Mouse (Mus musculus): ENCODE measurements around the gene Taf8. TPM values are rescaled to one million over a fixed set of nuclear protein-coding genes. Genes with fewer than 3 reads are reported as not detected.

Taf8 gene
- total RNA-seq, 2 experiments from 2014 or later: 36.5 to 67.9 TPM

- no peak for ATAC-seq (replicated peaks; ENCODE audit: low FRiP score, poor library complexity, severe bottlenecking)
Observed at GRCm38 (mm10) chr17:47492731-47493130, 9.4 kb downstream of the Taf8 start.

DNA sequence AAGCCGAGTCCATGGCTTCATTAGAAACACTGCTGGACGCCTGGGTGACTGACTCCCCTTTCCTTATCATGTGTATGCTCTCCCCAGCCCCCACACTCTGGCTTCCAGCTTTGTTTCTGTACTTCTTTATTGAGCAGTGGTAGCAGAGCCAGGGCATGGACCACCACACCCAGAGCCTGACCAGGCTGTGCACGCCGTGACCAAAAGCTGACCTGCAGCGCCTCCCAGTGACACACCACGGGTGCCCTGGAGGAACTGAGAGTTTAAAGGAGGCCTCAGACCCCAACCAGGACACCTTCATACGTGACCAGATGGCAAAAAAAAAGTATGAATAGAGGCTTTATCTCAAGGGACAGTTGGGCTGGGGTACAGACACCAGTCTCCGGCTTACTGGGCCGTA is 11.3 kb downstream of the Taf8 start:
- no peak for ATAC-seq (replicated peaks; ENCODE audit: low FRiP score, poor library complexity, severe bottlenecking)

GRCm38 (mm10) chr17:47485791-47486190 is 16.3 kb downstream of the Taf8 start:
- ATAC-seq (replicated peaks; ENCODE audit: low FRiP score, poor library complexity, severe bottlenecking): no peak

GRCm38 (mm10) chr17:47484993-47485392 is 17.1 kb downstream of the Taf8 start:
- no peak for ATAC-seq (replicated peaks; ENCODE audit: low FRiP score, poor library complexity, severe bottlenecking)

- no peak for ATAC-seq (replicated peaks; ENCODE audit: low FRiP score, poor library complexity, severe bottlenecking)
Observed at GRCm38 (mm10) chr17:47484241-47484921, 17.7 kb downstream of the Taf8 start.

DNA sequence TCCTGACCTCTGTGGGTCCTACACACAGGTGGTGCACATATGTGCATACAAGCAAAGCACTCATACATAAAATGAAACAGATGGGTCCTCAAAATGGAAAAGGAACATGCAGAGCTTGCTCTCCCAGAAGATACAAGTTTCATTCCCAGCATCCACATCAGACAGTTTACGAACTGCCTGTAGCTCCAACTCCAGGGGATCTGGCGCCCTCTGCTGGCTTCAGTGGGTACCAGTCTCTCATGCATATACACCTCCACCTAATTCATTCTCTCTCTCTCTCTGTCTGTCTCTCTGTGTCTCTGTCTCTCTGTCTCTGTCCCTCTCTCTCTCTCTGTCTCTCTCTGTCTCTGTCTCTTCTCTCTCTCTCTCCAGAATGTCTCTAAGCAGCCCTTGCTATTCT is 19.7 kb downstream of the Taf8 start:
- peak; percentile 62 for ATAC-seq (replicated peaks; ENCODE audit: low FRiP score, poor library complexity, severe bottlenecking)

DNA sequence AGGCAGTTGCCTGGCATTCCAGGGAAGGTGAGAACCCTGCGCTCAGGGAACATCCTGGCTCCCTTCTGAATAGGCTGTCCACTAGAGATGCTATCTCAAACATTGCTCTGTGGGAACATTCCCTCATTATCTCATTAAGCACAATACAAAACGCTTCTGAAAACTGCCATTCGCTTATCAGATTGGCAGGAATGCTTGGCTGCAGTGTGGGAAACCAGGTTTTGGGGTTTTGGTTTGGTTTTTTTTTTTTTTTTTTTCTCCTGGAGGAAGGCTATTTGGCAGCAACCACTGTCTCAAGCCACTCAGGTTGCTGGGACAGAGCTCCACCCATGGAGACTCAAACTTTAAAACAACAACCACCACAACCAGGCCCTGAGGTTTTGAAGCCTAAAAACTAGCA is 22.2 kb downstream of the Taf8 start:
- ATAC-seq (replicated peaks; ENCODE audit: low FRiP score, poor library complexity, severe bottlenecking): no peak

DNA sequence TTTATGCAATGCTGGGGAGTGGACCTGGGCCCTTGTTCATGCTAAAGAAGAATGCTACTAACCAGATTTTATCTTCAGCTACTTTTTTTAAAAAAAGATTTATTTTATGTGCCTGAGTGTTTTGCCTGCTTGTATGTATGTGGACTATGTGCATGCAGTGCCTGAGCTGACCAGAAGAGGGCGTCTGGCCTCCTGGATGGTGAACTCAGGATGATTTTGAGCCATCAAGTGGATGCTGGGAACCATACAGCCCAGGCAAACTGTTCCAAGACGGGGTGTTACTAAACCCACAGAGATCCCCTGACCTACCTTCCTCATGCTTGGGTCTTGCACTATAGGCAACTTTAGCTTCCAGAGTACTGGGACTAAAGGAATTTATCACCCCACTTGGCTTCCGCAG is 26.4 kb downstream of the Taf8 start:
- ATAC-seq (replicated peaks; ENCODE audit: low FRiP score, poor library complexity, severe bottlenecking): peak; percentile 68

- no peak for ATAC-seq (replicated peaks; ENCODE audit: low FRiP score, poor library complexity, severe bottlenecking)
Observed at GRCm38 (mm10) chr17:47475181-47475580, 26.9 kb downstream of the Taf8 start.

GRCm38 (mm10) chr17:47474250-47474649 is 27.8 kb downstream of the Taf8 start:
- no peak for ATAC-seq (replicated peaks; ENCODE audit: low FRiP score, poor library complexity, severe bottlenecking)

DNA sequence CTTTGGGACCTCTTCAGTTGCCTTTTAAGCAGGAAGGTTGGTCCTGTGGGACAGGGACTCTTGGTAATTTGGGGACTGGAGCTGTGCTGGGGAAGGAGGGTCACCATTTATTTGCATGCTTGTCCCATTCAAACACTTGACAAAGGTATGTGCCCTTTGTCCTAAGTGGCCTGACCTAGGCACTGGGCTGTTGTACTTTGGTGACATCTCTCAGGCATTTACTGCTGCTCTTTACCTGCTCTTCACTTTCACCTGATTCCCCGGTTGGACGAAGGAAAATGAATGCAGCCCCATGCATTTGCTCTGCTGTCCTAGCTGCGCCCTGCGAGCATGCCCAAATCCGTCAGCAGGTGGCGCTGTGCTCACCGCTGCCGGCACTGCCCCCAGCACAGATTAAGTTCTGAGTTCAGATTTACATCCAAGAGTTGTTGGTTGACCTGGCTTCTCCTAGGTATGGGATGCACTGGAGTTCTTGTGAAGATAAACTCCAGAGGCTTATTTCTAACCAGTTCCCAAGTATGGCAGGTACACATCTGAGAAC is 28.6 kb downstream of the Taf8 start:
- peak; percentile 72 for ATAC-seq (replicated peaks; ENCODE audit: low FRiP score, poor library complexity, severe bottlenecking)

DNA sequence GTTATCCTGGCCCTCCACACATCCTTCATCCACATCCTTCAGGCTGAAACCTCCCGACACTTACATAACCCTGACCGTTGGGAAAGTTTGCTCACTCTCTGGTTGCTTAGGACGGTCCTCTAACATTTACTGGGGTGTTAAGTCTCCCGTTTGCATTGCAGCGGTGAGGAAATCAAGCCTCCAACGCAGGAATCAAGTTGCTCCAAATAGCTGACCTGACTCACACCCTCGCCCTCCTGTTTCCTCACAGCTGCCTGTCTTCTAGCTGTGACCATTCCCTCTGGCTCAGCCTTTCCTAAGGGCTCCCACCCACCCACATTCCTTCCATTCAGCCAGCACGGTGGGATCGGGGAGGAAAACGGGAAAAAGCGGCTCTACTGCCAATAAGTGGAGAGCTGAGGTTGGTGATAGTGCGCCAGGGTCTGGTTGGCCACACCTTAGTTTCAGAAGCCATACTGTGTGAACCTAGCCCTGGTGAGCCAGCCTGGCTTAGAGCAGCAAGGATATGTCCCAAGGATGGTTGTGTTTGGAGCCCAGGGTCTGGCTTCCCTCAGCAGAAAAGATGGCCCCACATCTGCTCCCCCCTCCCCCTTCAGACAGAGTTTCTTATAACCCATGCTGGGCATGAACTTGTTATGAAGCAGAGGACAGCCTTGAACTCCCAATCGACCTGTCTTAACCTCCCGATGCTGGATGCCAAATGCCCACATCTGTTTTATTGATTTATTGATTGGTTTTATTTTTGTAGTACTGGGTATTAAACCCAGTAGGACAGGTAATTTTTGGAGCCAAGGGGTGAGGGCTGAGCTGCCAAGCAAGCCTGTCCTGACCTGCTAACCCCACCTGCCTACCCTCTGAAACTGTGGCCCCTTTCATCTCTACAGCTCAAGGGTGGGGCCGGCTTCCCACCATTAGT is 29.4 kb downstream of the Taf8 start:
- ATAC-seq (replicated peaks; ENCODE audit: low FRiP score, poor library complexity, severe bottlenecking): no peak

DNA sequence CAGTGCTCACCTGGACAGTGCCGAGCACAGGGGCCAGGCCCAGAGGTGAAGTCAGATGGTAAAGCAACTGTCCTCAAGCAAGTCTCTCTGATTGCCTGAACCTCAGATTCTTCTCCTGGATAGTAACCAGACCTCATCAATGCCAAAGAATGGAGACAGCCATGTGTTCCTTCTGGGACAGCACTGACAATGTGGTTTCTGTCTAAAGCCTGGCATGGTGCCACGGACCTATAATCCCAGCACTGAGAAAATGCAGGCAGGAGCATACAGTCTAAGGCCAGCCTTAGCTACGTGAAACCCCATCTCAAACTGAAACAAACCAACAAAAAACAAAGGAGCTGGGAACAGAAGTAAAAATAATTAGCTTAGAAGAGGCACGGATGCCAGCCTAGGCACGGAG is 31.4 kb downstream of the Taf8 start:
- ATAC-seq (replicated peaks; ENCODE audit: low FRiP score, poor library complexity, severe bottlenecking): no peak

DNA sequence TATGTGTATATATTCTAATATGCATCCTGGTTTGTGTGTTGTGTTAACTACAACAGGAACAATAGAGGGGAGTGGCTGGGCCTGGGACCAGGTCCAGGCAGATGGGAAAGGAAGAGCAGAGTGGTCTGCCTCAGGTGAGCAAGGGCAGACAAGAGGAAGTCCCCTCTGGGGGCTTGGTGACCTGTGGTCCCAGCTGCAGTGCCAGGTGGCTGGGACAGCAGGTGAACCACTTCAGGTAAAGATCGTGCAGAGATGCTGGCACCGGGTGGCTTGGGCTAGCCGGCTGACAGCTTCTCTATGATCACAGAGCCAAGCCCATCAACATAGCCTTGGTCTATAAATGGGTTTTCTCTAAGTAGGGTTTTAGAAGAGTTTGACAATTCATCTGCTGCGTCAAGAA is 32.0 kb downstream of the Taf8 start:
- ATAC-seq (replicated peaks; ENCODE audit: low FRiP score, poor library complexity, severe bottlenecking): no peak

GRCm38 (mm10) chr17:47469642-47470041 is 32.5 kb downstream of the Taf8 start:
- no peak for ATAC-seq (replicated peaks; ENCODE audit: low FRiP score, poor library complexity, severe bottlenecking)

DNA sequence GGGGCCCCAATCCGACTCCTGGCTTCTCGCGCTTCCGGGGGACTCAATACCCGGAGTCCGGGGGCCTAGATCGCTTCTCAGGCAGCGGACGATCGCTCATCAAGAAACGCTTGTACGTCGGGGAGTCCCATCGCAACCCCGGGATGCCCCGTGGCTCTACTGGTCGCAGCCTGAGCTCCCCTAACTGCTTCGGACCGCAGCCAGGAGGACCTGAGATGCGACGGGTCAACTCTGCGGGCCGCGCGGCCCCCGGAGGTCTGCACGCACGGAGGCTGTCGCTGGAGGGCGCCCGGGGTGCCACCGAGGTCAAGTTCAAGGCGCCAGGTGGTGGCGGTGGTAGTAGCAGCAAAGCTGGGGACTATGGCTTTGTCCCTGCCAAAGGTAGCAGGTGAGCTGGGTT is 33.6 kb downstream of the Taf8 start:
- no peak for ATAC-seq (replicated peaks; ENCODE audit: low FRiP score, poor library complexity, severe bottlenecking)

GRCm38 (mm10) chr17:47468063-47468462 is 34.0 kb downstream of the Taf8 start:
- no peak for ATAC-seq (replicated peaks; ENCODE audit: low FRiP score, poor library complexity, severe bottlenecking)

- ATAC-seq (replicated peaks; ENCODE audit: low FRiP score, poor library complexity, severe bottlenecking): no peak
Observed at GRCm38 (mm10) chr17:47467659-47468058, 34.4 kb downstream of the Taf8 start.

DNA sequence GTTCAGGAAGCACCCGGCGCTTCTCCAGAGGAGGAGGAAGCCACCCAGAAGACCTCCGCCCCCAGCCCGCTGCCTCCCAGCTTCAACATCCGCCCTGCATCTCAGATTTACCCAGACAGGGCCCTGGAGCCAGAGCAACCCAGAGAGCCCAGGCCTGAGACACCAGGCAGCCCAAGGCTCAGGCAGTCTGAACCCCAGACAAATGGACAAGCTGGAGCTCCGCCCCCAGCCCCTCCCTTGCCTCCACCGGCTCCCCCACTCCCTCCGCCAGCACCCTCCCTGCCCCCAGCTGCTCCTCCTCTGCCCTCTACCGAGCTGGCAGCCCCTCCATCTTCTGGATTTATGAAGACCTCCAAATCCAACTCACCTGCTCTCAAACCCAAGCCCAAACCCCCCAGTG is 35.8 kb downstream of the Taf8 start:
- no peak for ATAC-seq (replicated peaks; ENCODE audit: low FRiP score, poor library complexity, severe bottlenecking)

- ATAC-seq (replicated peaks; ENCODE audit: low FRiP score, poor library complexity, severe bottlenecking): no peak
Observed at GRCm38 (mm10) chr17:47465016-47465415, 37.1 kb downstream of the Taf8 start.

Data from erythroblast, adult 5-6 weeks (primary cell).